Mouse (Mus musculus) liver, adult 2 months (tissue): ENCODE results near the gene Krt8. TPM values are rescaled to one million over a fixed set of nuclear protein-coding genes. Genes with fewer than 3 reads are reported as not detected.
A peak's percentile ranks its signal among the peaks of the same experiment; 100 is the strongest.

ENCODE experiments used
- DNase-seq: peaks from one replicate; pipeline ENCODE4 v3.0.0-alpha.2; 2011; ENCODE audit warnings: low read depth, low spot score; ENCODE audit errors: extremely low read depth
- H3K27ac ChIP-seq: fragments of 200-500 bp; replicated peaks from 2 replicates; pipeline ENCODE4 v1.5.1; 2012; ENCODE audit warnings: low read depth, mild to moderate bottlenecking, control low read depth, inconsistent platforms, low read length; ENCODE audit not compliant: insufficient read depth
- H3K27me3 ChIP-seq: fragments of 200-500 bp; 2 replicates; pipeline ENCODE4 v1.6.1; 2012; ENCODE audit warnings: mild to moderate bottlenecking, moderate library complexity, low read length, inconsistent platforms; ENCODE audit not compliant: control insufficient read depth, insufficient read depth
- H3K36me3 ChIP-seq: fragments of 200-500 bp; 2 replicates; pipeline ENCODE4 v1.6.1; 2012; ENCODE audit warnings: low read length, inconsistent platforms; ENCODE audit not compliant: control insufficient read depth, insufficient read depth
- H3K4me1 ChIP-seq: fragments of 200-500 bp; 2 replicates; pipeline ENCODE4 v1.6.1; 2011; ENCODE audit warnings: low read length; ENCODE audit not compliant: control insufficient read depth, insufficient read depth
- H3K4me3 ChIP-seq: fragments of 200-500 bp; 2 replicates; pipeline ENCODE4 v1.5.1; 2011; ENCODE audit warnings: low read depth, mild to moderate bottlenecking, control low read depth, low read length, moderate library complexity; ENCODE audit not compliant: insufficient read depth
- H3K79me2 ChIP-seq: fragments of 200-500 bp; 2 replicates; pipeline ENCODE4 v1.6.1; 2012; ENCODE audit warnings: inconsistent platforms, mild to moderate bottlenecking, low read length, moderate library complexity; ENCODE audit not compliant: control insufficient read depth, insufficient read depth
- H3K9ac ChIP-seq: fragments of 200-500 bp; 2 replicates; pipeline ENCODE4 v1.6.1; 2012; ENCODE audit warnings: low read depth, mild to moderate bottlenecking, control low read depth, inconsistent platforms, low read length
- CTCF ChIP-seq: fragments of 200-500 bp; IDR thresholded peaks from 2 replicates; pipeline ENCODE4 v1.5.1; 2011; ENCODE audit warnings: low read depth, low read length, control low read depth
- POLR2A ChIP-seq: fragments of 200-500 bp; IDR thresholded peaks from 2 replicates; pipeline ENCODE4 v1.6.1; 2011; ENCODE audit warnings: low read length, control low read depth; ENCODE audit not compliant: insufficient read depth; ENCODE audit errors: extremely low read depth
- WGBS: fragments of 180-500 bp; shearing (Covaris S2); methylation state at CpG from one replicate; pipeline ENCODE4 v1.1.7; 2018; 5-methylcytosine and 5-hydroxymethylcytosine counted together
- polyA plus RNA-seq: library from polyadenylated mRNA; depleted of rRNA; stranded (reverse); fragments of >200 nt; gene quantifications from 2 replicates; pipeline ENCODE4 v1.2.3, GENCODE M21; 2012
- total RNA-seq: library from RNA; depleted of rRNA; stranded (reverse); fragments of >200 nt; gene quantifications from 2 replicates; pipeline ENCODE4 v1.2.3, GENCODE M21; 2014

Gene Krt8
- total and polyA plus RNA-seq, 2 experiments, result 155 to 251 TPM

DNA sequence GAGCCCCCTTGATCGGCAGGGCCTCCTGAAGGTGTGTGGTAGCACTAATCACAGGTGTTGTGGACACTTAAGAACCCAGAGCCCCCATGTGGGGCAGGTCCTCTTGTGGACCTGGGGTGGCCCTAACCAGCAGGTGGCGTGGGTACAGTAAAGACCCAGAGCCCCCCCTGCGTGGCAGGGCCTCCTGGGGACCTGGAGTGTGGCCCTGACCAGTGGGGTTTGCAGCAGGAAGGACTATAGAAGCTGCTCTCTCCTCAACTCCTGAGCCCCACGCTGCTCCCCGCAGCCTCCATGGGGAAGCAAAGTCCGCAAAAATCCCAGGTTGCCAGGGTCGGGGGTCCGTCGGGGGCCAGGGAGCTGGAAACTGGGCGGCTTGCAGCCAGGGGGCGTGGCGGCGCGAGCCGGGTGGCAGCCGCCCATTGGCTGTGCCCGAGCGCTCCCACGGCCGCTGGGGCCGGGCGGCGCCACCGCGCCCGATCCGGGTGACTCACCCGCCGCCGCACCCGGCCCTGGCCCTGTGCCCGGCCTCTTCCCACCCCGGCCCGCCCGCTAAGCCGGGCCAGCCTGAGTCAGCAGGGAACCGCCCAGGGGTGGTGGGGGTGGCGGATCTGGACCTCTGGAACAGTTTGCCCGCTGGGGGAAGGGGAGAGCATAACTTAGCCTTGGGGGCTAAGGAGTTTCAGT lies 27.1 kb downstream of the Krt8 start:
- peaks cover 12% of the 10 kb centered on the region for H3K4me1 ChIP-seq
- H3K27ac ChIP-seq, result peak overlapping the region; percentile 74
- TF ChIP-seq CTCF (peak; percentile 16; the same call in 1 of the 2 replicates), POLR2A (0 out of 2 replicates have a peak, but pooled peaks have one; percentile 3)
- H3K27me3 ChIP-seq, result no peaks in the 10 kb centered on the region
- WGBS, result 3% methylated on average over 38 of the region's 39 CpGs
- H3K4me3 ChIP-seq, result peak overlapping the region; percentile 48; the same call in 1 of the 2 replicates
- H3K9ac ChIP-seq, result peak overlapping the region; percentile 67
- H3K36me3 ChIP-seq, result no peaks in the 10 kb centered on the region
- DNase-seq, result peak; percentile 54
- H3K79me2 ChIP-seq, result no peaks in the 10 kb centered on the region

DNA sequence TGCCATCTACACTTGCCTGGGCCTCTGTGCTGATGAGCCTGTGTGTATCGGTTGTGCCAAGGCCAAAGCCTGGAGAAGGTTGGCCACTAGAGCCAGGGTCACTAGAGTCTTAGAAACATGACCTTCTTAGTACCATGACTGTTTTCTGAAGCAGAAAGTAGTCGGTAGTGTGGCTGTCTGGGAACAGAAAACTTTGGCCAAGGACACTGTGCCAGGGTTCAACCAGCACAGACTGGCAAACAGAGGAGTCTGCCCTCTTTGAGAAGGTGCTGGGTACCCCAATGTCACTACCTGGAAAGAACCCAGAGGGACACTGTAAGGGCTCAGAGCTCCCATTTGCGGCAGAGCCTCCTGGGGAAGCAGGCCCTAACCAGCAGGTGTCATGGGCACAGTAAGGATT lies 27.6 kb downstream of the Krt8 start:
- H3K4me1 ChIP-seq, result peaks cover 12% of the 10 kb centered on the region
- TF ChIP-seq POLR2A (no peak), CTCF (no peak)
- no peaks in the 10 kb centered on the region for H3K79me2 ChIP-seq
- no peak overlapping the region for H3K4me3 ChIP-seq
- H3K27ac ChIP-seq, result peak overlapping the region; percentile 74
- DNase-seq, result peak; percentile 72
- WGBS, result 20% methylated on average over 3 of the region's 3 CpGs
- H3K9ac ChIP-seq, result peak overlapping the region; percentile 67
- no peaks in the 10 kb centered on the region for H3K36me3 ChIP-seq
- H3K27me3 ChIP-seq, result no peaks in the 10 kb centered on the region

DNA sequence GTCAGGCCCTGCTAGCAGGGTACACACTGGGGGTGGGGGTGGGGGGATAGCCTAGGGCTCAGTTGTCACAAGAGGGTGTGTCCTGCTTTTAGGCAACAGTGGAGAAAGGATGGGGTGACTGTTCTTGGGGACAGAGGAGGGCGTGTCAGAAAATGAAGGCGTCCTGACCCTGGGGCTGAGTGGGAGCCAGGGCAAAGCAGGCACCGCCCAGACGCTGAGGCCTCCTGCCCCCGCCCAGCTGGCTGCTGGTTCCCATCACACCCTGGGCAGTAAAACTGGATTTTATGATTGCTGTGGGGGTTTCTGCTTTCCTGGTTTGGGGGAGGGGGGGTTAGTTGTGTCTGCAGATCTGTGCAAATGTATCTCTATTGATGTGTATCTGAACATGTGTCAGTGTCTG lies 28.3 kb downstream of the Krt8 start:
- Histone ChIP-seq H3K36me3 (no peaks in the 10 kb centered on the region), H3K27me3 (no peaks in the 10 kb centered on the region), H3K27ac (peak overlapping the region; percentile 74), H3K4me1 (peaks cover 12% of the 10 kb centered on the region), H3K9ac (no peak overlapping the region), H3K4me3 (no peak overlapping the region), H3K79me2 (no peaks in the 10 kb centered on the region)
- WGBS, result 82% methylated on average over 5 of the region's 5 CpGs
- TF ChIP-seq CTCF (no peak), POLR2A (no peak)
- peak; percentile 29 for DNase-seq

GRCm38 (mm10) chr15:101974083-101974845 lies 30.0 kb downstream of the Krt8 start:
- H3K9ac ChIP-seq, result no peak overlapping the region
- WGBS, result 58% methylated on average over 16 of the region's 16 CpGs
- TF ChIP-seq CTCF (no peak), POLR2A (no peak)

DNA sequence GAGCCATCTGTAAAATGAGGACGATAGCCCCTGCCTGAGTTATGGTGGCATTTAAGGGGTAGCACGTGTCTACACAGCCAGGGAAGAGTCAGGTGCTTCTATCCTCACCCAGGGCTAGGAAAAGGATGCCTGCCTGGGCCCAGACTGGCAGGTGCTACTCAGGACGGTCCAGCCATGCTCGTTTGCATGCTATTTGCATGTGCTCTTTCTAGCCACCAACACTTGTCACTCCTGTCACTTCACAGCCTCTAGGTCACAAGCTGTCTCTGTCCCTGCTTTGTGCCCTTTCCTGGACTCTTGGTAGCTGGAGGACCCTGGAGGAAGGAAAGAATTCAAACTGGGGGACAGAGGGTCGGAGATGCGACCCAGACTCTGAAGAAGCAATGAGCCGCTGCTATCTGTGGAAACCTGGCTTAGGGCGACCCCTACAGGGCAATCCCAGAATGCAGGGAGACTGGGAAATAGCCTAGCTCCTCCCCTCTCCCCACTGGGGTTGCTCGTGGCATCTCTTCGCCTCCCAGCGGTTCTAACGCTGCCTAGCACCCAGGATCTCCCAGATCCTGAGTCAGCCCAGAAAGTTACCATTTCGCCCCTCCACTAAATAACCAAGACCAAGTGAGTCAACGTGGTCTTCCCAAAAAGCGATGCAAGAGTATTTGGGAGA lies 30.7 kb downstream of the Krt8 start:
- peak; percentile 99 for TF ChIP-seq CTCF
- TF ChIP-seq POLR2A, result no peak
- no peak overlapping the region for H3K9ac ChIP-seq
- peak; percentile 68 for DNase-seq
- H3K4me3 ChIP-seq, result no peak overlapping the region
- H3K27me3 ChIP-seq, result no peaks in the 10 kb centered on the region
- no peaks in the 10 kb centered on the region for H3K36me3 ChIP-seq
- H3K79me2 ChIP-seq, result no peaks in the 10 kb centered on the region
- H3K27ac ChIP-seq, result peak overlapping the region; percentile 35
- peaks cover 12% of the 10 kb centered on the region for H3K4me1 ChIP-seq
- WGBS, result 15% methylated on average over 15 of the region's 15 CpGs

More at GRCm38 (mm10) chr15:101974083-101974845, 30.0 kb downstream of the Krt8 start:
- Histone ChIP-seq H3K36me3 (no peaks in the 10 kb centered on the region), H3K27ac (peak overlapping the region; percentile 36), H3K4me3 (no peak overlapping the region), H3K4me1 (peaks cover 12% of the 10 kb centered on the region), H3K27me3 (no peaks in the 10 kb centered on the region), H3K79me2 (no peaks in the 10 kb centered on the region)
- no peak for DNase-seq
